Mouse (Mus musculus) heart, embryonic 16.5 days (tissue): ENCODE data around the gene 1700018G05Rik. TPM values are rescaled to one million over a fixed set of nuclear protein-coding genes. Genes with fewer than 3 reads are reported as not detected.
"Not testable (repeated sequence)": the region's sequence is repeated elsewhere in the genome, so short reads cannot be mapped to it uniquely, and the experiment has no call there.

Experiments
- ATAC-seq: fragments of 200-750 bp; cut with Nextera tagmentation; replicated peaks from 2 replicates; pipeline ENCODE4 v1.8.0; 2017; ENCODE audit warnings: moderate number of reproducible peaks; ENCODE audit not compliant: insufficient read depth, low FRiP score; ENCODE audit errors: extremely low read depth
- H3K27ac ChIP-seq: fragments of 300-500 bp; sonication (generic); 2 replicates; pipeline ENCODE4 v1.5.1; 2014; ENCODE audit warnings: mild to moderate bottlenecking, low read length, control low read depth, moderate library complexity
- H3K27me3 ChIP-seq: fragments of 300-500 bp; sonication (generic); 2 replicates; pipeline ENCODE4 v1.6.1; 2014; ENCODE audit warnings: low read length, mixed read lengths; ENCODE audit not compliant: control insufficient read depth, insufficient read depth
- H3K36me3 ChIP-seq: fragments of 300-500 bp; sonication (generic); 2 replicates; pipeline ENCODE4 v1.6.1; 2014; ENCODE audit not compliant: control insufficient read depth, insufficient read depth
- H3K4me1 ChIP-seq: fragments of 300-500 bp; sonication (generic); 2 replicates; pipeline ENCODE4 v1.6.1; 2014; ENCODE audit warnings: low read length, mixed read lengths; ENCODE audit not compliant: control insufficient read depth, insufficient read depth
- H3K4me2 ChIP-seq: fragments of 300-500 bp; sonication (generic); 2 replicates; pipeline ENCODE4 v1.6.1; 2014; ENCODE audit warnings: low read depth, mild to moderate bottlenecking, control low read depth, low read length
- H3K4me3 ChIP-seq: fragments of 300-500 bp; sonication (generic); 2 replicates; pipeline ENCODE4 v1.5.1; 2014; ENCODE audit warnings: mild to moderate bottlenecking, control low read depth, low read length
- H3K9ac ChIP-seq: fragments of 300-500 bp; sonication (generic); 2 replicates; pipeline ENCODE4 v1.6.1; 2014; ENCODE audit warnings: low read length, control low read depth
- H3K9me3 ChIP-seq: fragments of 300-500 bp; sonication (generic); replicated peaks from 2 replicates; pipeline ENCODE4 v1.6.1; 2016; ENCODE audit warnings: low read length; ENCODE audit not compliant: control insufficient read depth
- WGBS: fragments of 180-500 bp; shearing (Covaris S2); extraction: QIAGEN DNeasy Blood & Tissue Kit; methylation state at CpG from one replicate; pipeline ENCODE4 v1.1.7; 2014; 5-methylcytosine and 5-hydroxymethylcytosine counted together
- polyA plus RNA-seq: library from polyadenylated mRNA; unstranded; fragments of >200 nt; fragmentation: Nextera tagmentation; extraction: Ambion mirVana; gene quantifications from 2 replicates; pipeline ENCODE4 v1.2.1, GENCODE M21; 2015

Gene 1700018G05Rik
- not detected in 2 replicates for polyA plus RNA-seq

DNA sequence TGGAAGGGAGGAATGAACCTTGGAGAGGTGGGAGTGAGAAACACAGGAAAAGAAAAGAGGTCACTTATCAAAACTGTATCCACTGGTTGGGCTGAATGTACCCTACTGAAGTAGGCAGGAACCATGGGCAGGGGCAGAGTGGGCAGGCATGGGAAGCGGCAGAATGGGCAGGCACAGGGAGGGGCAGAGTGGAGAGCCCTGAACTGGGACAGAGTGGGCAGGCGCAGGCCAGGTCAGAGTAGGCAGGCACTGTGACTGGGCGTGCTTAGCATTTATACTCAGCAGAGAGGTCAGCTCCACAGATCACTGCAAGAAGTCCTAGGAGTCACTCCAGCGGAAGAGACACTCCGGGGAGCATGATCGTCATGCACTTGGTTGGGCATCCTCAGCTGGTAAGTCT lies at the start of gene 1700018G05Rik:
Gene 1700018G05Rik (plus strand): TSS at position 301 of the 400 bp plus-strand sequence.
- not testable (repeated sequence) for H3K4me2 ChIP-seq, H3K9me3 ChIP-seq, H3K9ac ChIP-seq, H3K4me3 ChIP-seq, H3K4me1 ChIP-seq, H3K36me3 ChIP-seq, ATAC-seq, H3K27ac ChIP-seq, H3K27me3 ChIP-seq
- 84% methylated on average over 6 of the region's 6 CpGs for WGBS

DNA sequence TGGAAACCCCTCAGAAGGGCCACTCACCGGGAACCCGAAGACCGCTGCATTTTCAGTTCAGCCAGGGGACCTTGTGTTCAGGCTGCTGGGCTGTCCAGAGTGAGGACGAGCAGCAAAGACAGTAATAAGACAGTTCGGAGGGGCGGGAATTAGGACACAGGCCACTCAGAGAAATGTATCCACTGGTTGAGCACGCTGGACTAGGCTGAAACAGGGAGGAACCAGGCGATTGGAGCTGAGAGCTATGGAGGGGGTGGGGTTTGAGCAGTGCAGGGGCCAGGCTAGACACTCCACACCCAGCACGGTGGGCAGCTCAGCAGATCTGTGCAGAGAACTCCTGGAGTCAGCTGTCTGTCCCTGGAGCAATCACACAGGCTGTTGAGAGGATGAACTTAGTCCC lies 19.6 kb upstream of the 1700018G05Rik start, which contains the start of the genes Dmrtc1a and 1700011M02Rik:
Gene Dmrtc1a (minus strand): TSS at position 101 of the 400 bp plus-strand sequence.
Gene 1700011M02Rik (plus strand): TSS at position 319 of the 400 bp plus-strand sequence.
- H3K9ac ChIP-seq, H3K4me1 ChIP-seq, H3K4me2 ChIP-seq, H3K27me3 ChIP-seq, H3K27ac ChIP-seq, ATAC-seq, H3K36me3 ChIP-seq, H3K4me3 ChIP-seq, H3K9me3 ChIP-seq: not testable (repeated sequence)
- WGBS = 85% methylated on average over 6 of the region's 9 CpGs

DNA sequence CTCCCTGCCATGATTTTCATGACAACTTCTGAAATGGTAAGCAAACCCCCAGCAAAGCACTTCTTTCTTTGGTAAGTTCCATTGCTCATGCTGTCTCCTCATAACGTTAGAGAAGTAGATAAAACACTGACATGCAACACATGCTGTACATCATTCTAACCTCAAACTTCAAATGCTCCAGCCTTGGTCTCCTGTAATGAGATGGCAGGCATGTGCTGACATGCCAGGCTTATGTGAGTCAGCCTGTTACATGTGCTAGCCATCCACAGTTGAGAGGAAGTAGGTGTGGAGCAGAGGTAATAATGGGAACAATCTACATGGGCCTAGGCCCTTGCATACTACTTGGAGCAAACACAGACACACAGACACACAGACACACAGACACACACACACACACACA lies 13.3 kb upstream of the 1700018G05Rik start:
- H3K4me2 ChIP-seq, H3K36me3 ChIP-seq, H3K27ac ChIP-seq, H3K9me3 ChIP-seq, H3K4me3 ChIP-seq, ATAC-seq, H3K27me3 ChIP-seq, H3K4me1 ChIP-seq, H3K9ac ChIP-seq: not testable (repeated sequence)
- WGBS = 59% methylated on average over 1 of the region's 1 CpGs

DNA sequence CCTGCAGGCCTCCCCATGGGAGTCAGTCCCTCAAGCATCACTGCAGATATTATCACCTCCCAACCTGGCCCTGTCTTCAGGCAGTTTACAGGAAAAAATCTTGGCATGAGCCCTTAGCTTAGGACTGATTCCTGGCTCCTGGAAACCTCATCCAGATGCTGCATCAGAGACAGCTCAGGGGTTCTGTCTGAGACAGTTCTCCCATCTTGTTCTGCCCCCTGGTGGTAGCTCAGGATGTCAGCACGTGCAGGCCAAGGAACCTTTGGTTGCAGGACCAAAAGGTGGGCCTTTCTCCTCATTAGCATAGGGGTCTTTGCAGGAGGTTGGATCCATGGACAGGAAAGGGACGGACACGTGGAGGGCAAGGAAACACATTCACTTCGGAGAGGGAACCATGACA lies 1.5 kb upstream of the 1700018G05Rik start:
- not testable (repeated sequence) for H3K4me3 ChIP-seq, ATAC-seq, H3K27me3 ChIP-seq, H3K4me2 ChIP-seq, H3K9ac ChIP-seq, H3K36me3 ChIP-seq, H3K9me3 ChIP-seq, H3K4me1 ChIP-seq, H3K27ac ChIP-seq
- 26% methylated on average over 4 of the region's 4 CpGs for WGBS

DNA sequence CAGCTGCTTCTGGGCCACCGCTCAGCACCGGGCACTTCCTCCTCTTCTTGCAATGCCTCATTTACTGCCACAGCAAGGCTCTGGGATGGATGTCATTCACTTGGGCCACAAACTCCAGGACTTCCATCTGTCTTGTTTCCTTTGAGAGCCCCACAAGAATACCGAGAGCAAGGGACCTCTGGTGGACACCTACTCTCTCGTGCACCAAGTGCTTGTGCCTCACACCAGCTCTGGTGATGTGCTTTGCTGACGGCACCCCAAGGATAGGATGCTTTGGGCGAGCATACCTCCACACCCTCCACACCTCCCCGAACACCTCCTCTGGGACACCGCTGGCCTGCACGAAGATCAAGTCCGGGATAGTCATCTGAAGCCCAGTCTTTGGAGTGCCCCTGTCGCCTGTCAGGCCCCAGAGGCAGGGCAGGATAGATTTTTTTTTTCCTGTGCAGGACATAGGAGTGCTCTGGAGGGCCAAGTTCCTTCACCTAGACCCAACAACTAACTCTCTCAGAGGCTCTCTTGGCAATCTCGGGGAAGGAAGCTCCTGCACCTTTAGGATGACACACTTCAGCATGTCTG lies 4.9 kb downstream of the 1700018G05Rik start:
- ATAC-seq = no peak
- 46% methylated on average over 12 of the region's 12 CpGs for WGBS
- no peak overlapping the region for H3K27ac ChIP-seq
- peak overlapping the region; percentile 59 for H3K4me3 ChIP-seq
- H3K27me3 ChIP-seq = peaks cover 16% of the 10 kb centered on the region
- no peaks in the 10 kb centered on the region for H3K36me3 ChIP-seq
- H3K9ac ChIP-seq = peak overlapping the region; percentile 59; the same call in 1 of the 2 replicates
- no peaks in the 10 kb centered on the region for H3K9me3 ChIP-seq
- peak overlapping the region; percentile 85 for H3K4me2 ChIP-seq
- no peaks in the 10 kb centered on the region for H3K4me1 ChIP-seq

DNA sequence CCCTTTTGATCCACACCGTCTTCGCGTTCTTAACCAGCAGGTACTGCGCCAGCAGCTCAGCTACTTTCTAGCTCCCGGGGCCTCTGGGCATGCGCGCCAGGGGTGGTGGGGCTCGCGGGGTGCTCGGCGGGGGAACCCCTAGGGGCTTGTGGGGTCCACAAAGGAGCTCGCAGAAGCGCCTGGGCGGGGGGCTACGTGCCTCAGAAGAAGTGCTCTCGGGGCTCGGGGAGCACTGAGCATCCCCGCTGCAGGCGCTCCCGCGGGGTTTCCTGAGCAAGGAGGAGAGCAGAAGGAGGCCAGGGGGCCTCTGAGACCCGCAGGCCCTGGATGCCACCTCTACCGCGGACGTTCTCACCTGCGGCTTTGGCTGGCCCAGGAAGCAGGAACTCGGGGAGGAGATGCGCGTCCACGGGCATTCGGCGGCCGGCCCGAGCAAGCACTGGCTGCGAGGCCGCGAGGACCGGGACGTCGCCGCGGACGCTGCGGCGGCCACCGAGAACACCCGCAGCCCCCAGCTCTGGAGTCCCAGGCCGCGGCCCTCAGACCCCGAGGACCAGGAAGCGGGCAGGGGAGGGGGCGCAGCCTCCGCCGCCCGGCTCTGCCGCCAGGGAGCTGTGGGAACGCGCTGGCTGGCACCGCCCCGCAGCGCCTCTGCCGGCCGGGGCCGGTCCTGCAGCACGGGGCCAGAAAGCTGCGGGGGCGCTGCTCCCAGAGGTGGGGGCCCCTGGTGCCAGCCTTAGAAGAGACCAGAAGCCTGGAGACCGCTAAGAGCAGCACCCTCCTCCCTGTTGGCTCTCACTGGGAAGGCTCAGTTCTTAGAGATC lies 5.6 kb downstream of the 1700018G05Rik start:
- peak overlapping the region; percentile 85 for H3K4me2 ChIP-seq
- no peaks in the 10 kb centered on the region for H3K36me3 ChIP-seq
- H3K9ac ChIP-seq = peak overlapping the region; percentile 59
- H3K4me1 ChIP-seq = no peaks in the 10 kb centered on the region
- peak; percentile 14; the same call in 1 of the 2 replicates for ATAC-seq
- H3K9me3 ChIP-seq = no peaks in the 10 kb centered on the region
- peaks cover 16% of the 10 kb centered on the region for H3K27me3 ChIP-seq
- peak overlapping the region; percentile 59 for H3K4me3 ChIP-seq
- no peak overlapping the region for H3K27ac ChIP-seq
- WGBS = 17% methylated on average over 63 of the region's 68 CpGs

DNA sequence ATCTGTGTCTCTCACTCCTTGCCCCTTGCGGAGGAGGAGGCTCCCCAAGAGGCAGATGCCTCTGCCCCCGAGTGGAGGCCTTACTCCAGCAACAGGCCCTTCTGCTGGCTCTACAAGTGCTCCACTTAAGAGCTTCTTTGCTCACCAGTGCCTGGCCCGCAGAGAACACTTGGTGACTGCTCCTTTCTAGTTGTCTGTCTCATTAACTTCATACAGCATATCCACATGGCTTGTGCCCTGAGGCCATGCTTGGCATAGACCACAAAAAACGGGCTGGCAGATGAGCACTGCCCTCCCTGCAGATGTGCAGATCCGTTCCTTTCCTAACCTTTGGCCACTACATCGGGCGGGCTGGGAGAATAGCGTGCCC lies 6.2 kb downstream of the 1700018G05Rik start:
- peak overlapping the region; percentile 59 for H3K4me3 ChIP-seq
- peak overlapping the region; percentile 85 for H3K4me2 ChIP-seq

DNA sequence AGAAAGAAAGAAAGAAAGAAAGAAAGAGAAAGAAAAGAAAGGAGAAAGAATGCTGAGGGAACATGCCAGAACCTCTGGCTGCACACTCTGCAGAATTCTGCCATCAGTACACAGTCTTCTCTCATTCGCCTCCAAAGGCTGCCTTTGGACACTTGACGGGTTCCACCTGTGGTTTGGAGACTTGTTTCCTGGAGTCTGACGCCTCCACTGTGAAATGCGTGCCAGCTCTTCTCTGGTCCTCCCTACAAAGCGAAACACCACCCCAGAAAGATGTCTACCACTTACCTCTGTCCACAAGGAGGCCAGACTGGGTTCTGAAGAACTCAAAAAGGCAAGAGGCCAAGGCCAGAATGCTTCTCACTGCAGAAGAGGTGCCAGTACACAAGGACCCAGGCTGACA lies 8.6 kb downstream of the 1700018G05Rik start:
- Histone ChIP-seq H3K4me3 (no peak overlapping the region), H3K9me3 (no peaks in the 10 kb centered on the region), H3K27ac (no peak overlapping the region), H3K4me2 (no peak overlapping the region), H3K36me3 (no peaks in the 10 kb centered on the region), H3K27me3 (peaks cover 16% of the 10 kb centered on the region), H3K9ac (no peak overlapping the region), H3K4me1 (no peaks in the 10 kb centered on the region)
- WGBS = 36% methylated on average over 5 of the region's 5 CpGs
- ATAC-seq = no peak

More for the DNA sequence above, 6.2 kb downstream of the 1700018G05Rik start:
- Histone ChIP-seq H3K9me3 (no peaks in the 10 kb centered on the region), H3K27me3 (peaks cover 16% of the 10 kb centered on the region), H3K36me3 (no peaks in the 10 kb centered on the region), H3K27ac (no peak overlapping the region), H3K9ac (no peak overlapping the region), H3K4me1 (no peaks in the 10 kb centered on the region)
- 51% methylated on average over 8 of the region's 8 CpGs for WGBS
- ATAC-seq = no peak

DNA sequence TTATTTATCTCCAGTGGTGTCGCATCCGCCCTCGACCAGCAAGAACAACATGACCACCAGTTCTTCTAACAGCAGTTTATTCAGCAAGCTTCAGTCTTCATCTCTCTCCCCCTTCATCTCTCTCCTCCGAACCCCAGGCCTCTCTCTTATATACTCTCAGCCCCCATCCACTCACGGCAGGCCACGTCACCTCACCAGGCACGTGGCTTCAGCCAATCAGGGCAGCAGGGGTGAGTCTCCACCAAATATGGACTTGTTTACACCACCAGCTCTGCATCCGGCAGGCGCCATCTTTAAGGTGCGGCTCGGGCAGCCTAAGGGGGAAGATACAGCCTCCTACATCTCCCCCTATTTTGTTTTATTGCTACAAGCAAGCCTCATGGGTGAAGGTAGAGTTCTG lies 22.0 kb downstream of the 1700018G05Rik start:
- not testable (repeated sequence) for H3K36me3 ChIP-seq, ATAC-seq, H3K27me3 ChIP-seq, H3K4me2 ChIP-seq, H3K4me1 ChIP-seq, H3K9me3 ChIP-seq, H3K4me3 ChIP-seq, H3K27ac ChIP-seq, H3K9ac ChIP-seq
- WGBS = 83% methylated on average over 11 of the region's 11 CpGs
